7 mouse cellular contexts compared by ENCODE assay signal in the genomic region with DNA sequence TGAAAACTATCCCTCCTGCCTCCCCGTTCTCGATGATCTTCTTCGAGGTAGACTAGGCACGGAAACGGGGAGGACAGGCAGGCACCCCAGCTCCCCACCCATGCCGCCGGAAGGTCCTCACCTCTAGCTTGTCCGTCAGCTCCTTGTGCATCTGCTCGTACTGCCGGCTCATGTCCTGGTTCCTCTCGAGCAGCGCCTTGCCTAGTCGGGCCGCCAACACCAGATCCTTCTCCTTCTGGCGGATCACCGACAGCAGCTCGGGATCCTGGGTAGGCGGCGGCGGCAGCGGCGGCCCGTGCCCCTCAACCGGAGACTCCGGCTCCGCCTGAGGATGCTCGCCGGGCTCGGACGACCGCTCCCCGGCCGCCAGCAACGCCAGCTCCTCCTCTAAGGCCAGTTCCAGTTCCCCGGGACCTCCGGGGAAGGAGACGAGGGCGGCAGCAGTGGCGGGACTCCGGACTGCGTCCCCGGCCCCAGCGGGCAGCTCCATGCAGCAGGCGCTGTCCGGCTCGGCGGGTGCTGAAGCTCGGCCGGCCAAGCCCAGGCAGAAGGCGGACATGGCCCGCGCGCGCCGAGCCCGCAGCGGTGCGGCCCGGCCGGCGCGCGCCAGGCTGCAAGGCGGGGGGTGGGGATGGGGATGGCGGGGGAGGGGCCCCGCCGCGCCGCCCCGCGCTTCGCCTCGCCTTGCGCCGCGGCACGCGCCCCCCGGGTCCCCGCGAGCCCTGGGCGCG. TPM values are rescaled to one million over a fixed set of nuclear protein-coding genes. Genes with fewer than 3 reads are reported as not detected.
DNase-seq lines count a peak whose midpoint lies in the region; ATAC-seq lines count a peak whose summit lies in the region.

TSS of gene Bicdl1 (minus strand) at position 621 of the 731 bp plus-strand sequence.

- peaks cover 7% of the 10 kb centered on the region; the same call in 1 of the 2 replicates for H3K27me3 ChIP-seq in intestine, embryonic 15.5 days (replicated peaks)
- peaks cover 44% of the 10 kb centered on the region for H3K27me3 ChIP-seq in limb, embryonic 10.5 days (ENCODE audit: low read depth, poor library complexity, severe bottlenecking)
- peaks cover 23% of the 10 kb centered on the region for H3K27me3 ChIP-seq in midbrain, embryonic 12.5 days

- peaks cover 11% of the 10 kb centered on the region for H3K4me1 ChIP-seq in intestine, embryonic 15.5 days (replicated peaks)
- H3K4me1 ChIP-seq in limb, embryonic 10.5 days: peaks cover 20% of the 10 kb centered on the region
- peaks cover 21% of the 10 kb centered on the region for H3K4me1 ChIP-seq in midbrain, embryonic 12.5 days

- H3K4me3 ChIP-seq in intestine, embryonic 15.5 days (replicated peaks): peak within 1 kb of the TSS; percentile 64
- peak within 1 kb of the TSS; percentile 67 for H3K4me3 ChIP-seq in limb, embryonic 10.5 days
- H3K4me3 ChIP-seq in midbrain, embryonic 12.5 days: peak within 1 kb of the TSS; percentile 79

- DNase-seq in adrenal gland, postnatal 10 days: peak; percentile 96
- peak; percentile 91 for DNase-seq in embryo, embryonic 11 days
- peak; percentile 83 to 91 for DNase-seq in gastrocnemius, postnatal 4 days (ENCODE audit: low spot score in 2 of 2)
- peak; percentile 96 for DNase-seq in limb, embryonic 10.5 days (ENCODE audit: low spot score)
- peak; percentile 39 for DNase-seq in spleen, adult 12 weeks (ENCODE audit: low spot score)

- no peaks in the 10 kb centered on the region for H3K36me3 ChIP-seq in intestine, embryonic 15.5 days
- H3K36me3 ChIP-seq in limb, embryonic 10.5 days: no peaks in the 10 kb centered on the region
- H3K36me3 ChIP-seq in midbrain, embryonic 12.5 days: no peaks in the 10 kb centered on the region

- H3K4me2 ChIP-seq in intestine, embryonic 15.5 days (replicated peaks): peak within 1 kb of the TSS; percentile 99
- peak within 1 kb of the TSS; percentile 93 for H3K4me2 ChIP-seq in midbrain, embryonic 12.5 days (replicated peaks)

- H3K9me3 ChIP-seq in intestine, embryonic 15.5 days: no peaks in the 10 kb centered on the region
- no peaks in the 10 kb centered on the region for H3K9me3 ChIP-seq in limb, embryonic 10.5 days (replicated peaks)
- H3K9me3 ChIP-seq in midbrain, embryonic 12.5 days: no peaks in the 10 kb centered on the region

- peak within 1 kb of the TSS; percentile 73 for H3K27ac ChIP-seq in intestine, embryonic 15.5 days
- no peak within 1 kb of the TSS for H3K27ac ChIP-seq in limb, embryonic 10.5 days
- H3K27ac ChIP-seq in midbrain, embryonic 12.5 days (replicated peaks): peak within 1 kb of the TSS; percentile 95

- H3K9ac ChIP-seq in intestine, embryonic 15.5 days: peak within 1 kb of the TSS; percentile 37
- peak within 1 kb of the TSS; percentile 76 for H3K9ac ChIP-seq in midbrain, embryonic 12.5 days (replicated peaks)

- WGBS in intestine, embryonic 15.5 days: under 1% methylated on average over 50 of the region's 83 CpGs
- WGBS in limb, embryonic 10.5 days: under 1% methylated on average over 83 of the region's 83 CpGs
- 0% methylated on average over 68 of the region's 83 CpGs for WGBS in midbrain, embryonic 12.5 days

- ATAC-seq in intestine, embryonic 15.5 days: peak; percentile 69
- ATAC-seq in midbrain, embryonic 12.5 days (ENCODE audit: low FRiP score, low read depth): peak; percentile 62

RNA-seq across cellular contexts. Expression of gene Bicdl1, which starts in this region (rescaled TPM):
- total RNA-seq in adrenal gland, postnatal 10 days (2021): 10 to 100 TPM in 1 of 2 experiments, 1 to 10 TPM in 1; 7.9 to 10.6 TPM
- total RNA-seq in gastrocnemius, postnatal 4 days (2021): 1 to 10 TPM; 6.8 to 6.9 TPM
- 11.3 and 11.4 TPM in 2 replicates for polyA plus RNA-seq in intestine, embryonic 15.5 days (2015; fragmentation: Nextera tagmentation; extraction: Ambion mirVana)
- 7.1 and 8.3 TPM in 2 replicates for polyA plus RNA-seq in limb, embryonic 10.5 days (2016; fragmentation: Nextera tagmentation; extraction: Ambion mirVana)
- polyA plus RNA-seq in midbrain, embryonic 12.5 days (2016; fragmentation: Nextera tagmentation; extraction: Ambion mirVana): 17.8 and 19.9 TPM in 2 replicates

Comparison
In these comparisons a context has a peak if more than half of its experiments do, and no peak if none do; other contexts are left out.
1. DNase-seq: peak in every context shown above with its lines; median percentile 96 in adrenal gland, postnatal 10 days; 96 in limb, embryonic 10.5 days; 91 in embryo, embryonic 11 days; 87 in gastrocnemius, postnatal 4 days; 39 in spleen, adult 12 weeks.